Mouse (Mus musculus): Measurements from ENCODE around the gene Mgmt. TPM values are rescaled to one million over a fixed set of nuclear protein-coding genes. Genes with fewer than 3 reads are reported as not detected.

Mgmt gene
- polyA plus RNA-seq, 1 experiment = 4.3 TPM

DNA sequence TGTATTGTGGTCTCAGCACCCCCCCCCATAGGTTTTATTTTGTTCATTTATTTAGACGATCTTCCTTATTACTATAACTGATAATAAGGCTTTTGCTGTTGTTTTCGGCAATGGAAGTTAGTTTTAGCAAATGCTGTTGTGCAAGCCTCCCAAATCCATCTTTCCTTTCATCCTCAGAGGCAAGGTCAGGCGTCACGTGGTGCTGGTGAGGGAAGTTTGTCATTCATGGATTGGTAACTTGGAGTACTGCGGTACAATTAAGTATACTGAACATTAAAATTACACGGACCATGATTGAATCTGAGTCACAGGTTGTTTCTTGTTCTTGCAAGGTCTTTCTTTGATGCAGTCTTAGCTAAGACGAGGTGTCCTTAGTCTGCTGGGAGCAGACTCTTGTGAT is 77.9 kb downstream of the Mgmt start:
- no peak overlapping the region for H3K27ac ChIP-seq (ENCODE audit: insufficient read depth, low read depth, low read length)
- TF ChIP-seq POLR2A (IDR thresholded peaks at IDR 0.05; ENCODE audit: borderline replicate concordance, low read depth, low read length) (no peak), CTCF (IDR thresholded peaks at IDR 0.05; ENCODE audit: low read depth, low read length) (no peak)
- peaks cover 12% of the 10 kb centered on the region for H3K4me1 ChIP-seq (ENCODE audit: control insufficient read depth, insufficient read depth, low read length)
- H3K4me3 ChIP-seq (ENCODE audit: insufficient read depth, low read length) = no peak overlapping the region

DNA sequence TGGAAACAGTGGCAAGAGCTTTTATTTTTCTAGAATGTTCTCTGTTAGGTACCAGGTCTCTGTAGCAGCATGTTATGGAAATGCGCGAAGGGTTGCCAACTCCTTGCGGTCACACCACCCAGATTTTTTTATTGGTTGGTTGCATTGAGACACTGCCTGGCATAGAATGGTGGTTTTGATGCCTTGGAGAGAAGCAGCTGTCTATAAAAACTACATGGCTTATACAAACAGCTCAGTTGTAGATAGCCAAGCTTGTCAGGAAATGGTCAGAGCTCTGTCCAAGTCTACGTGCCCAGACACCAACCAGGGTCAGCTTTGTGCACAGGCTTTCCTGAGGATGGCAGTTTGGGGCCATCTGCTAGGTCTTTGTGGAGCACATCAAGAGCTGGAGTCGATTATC is 80.6 kb downstream of the Mgmt start:
- no peak for TF ChIP-seq POLR2A (IDR thresholded peaks at IDR 0.05; ENCODE audit: borderline replicate concordance, low read depth, low read length)
- Histone ChIP-seq H3K4me3 (ENCODE audit: insufficient read depth, low read length) (no peak overlapping the region), H3K27ac (ENCODE audit: insufficient read depth, low read depth, low read length) (no peak overlapping the region), H3K4me1 (ENCODE audit: control insufficient read depth, insufficient read depth, low read length) (peaks cover 29% of the 10 kb centered on the region)

GRCm38 (mm10) chr7:136997456-136997855 is 103.0 kb downstream of the Mgmt start:
- Histone ChIP-seq H3K27ac (ENCODE audit: insufficient read depth, low read depth, low read length) (no peak overlapping the region), H3K4me1 (ENCODE audit: control insufficient read depth, insufficient read depth, low read length) (peaks cover 32% of the 10 kb centered on the region), H3K4me3 (ENCODE audit: insufficient read depth, low read length) (no peak overlapping the region)
- TF ChIP-seq CTCF (IDR thresholded peaks at IDR 0.05; ENCODE audit: low read depth, low read length) (no peak), POLR2A (IDR thresholded peaks at IDR 0.05; ENCODE audit: borderline replicate concordance, low read depth, low read length) (no peak)

DNA sequence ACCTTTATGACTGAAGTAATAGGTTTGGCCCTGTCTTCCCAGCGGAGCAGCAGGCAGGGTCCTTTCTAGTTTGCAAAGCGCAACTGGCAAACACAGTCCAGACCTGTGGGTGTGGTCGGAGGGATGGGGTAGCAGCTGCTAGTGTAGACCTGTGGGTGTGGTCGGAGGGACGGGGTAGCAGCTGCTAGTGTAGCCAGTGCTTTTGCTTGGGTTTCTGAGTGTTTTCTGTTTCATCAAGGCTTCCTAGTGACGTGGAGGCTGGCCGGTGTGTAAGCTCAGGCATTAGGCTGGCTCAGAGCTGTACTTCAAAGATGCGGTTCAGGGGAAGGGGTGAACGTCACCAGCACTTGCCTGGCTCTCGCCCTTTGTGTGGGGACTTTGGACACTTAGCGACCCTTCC is 106.3 kb downstream of the Mgmt start:
- TF ChIP-seq CTCF (IDR thresholded peaks at IDR 0.05; ENCODE audit: low read depth, low read length) (no peak), POLR2A (IDR thresholded peaks at IDR 0.05; ENCODE audit: borderline replicate concordance, low read depth, low read length) (no peak)
- no peak overlapping the region for H3K27ac ChIP-seq (ENCODE audit: insufficient read depth, low read depth, low read length)
- no peak overlapping the region for H3K4me3 ChIP-seq (ENCODE audit: insufficient read depth, low read length)
- peaks cover 23% of the 10 kb centered on the region for H3K4me1 ChIP-seq (ENCODE audit: control insufficient read depth, insufficient read depth, low read length)

DNA sequence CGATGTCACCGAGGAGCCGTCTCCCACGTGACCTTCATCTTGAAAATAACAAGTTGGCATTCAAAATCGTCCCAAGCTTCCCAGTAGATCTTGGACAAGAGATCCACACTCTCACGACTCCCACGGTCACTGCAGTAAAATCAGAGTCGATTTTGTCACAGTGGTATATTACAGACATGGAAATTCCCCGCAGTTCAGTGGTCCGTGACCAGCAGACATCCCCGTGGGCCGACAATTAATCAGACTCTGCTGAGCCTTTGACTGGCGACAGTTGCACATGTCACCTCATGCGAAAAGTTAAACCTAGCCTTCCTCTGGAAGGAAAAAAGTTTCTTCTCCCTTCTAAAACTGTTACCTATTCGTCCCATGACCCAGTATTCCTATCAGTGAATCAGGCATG is 106.8 kb downstream of the Mgmt start:
- H3K27ac ChIP-seq (ENCODE audit: insufficient read depth, low read depth, low read length) = no peak overlapping the region
- TF ChIP-seq CTCF (IDR thresholded peaks at IDR 0.05; ENCODE audit: low read depth, low read length) (no peak), POLR2A (IDR thresholded peaks at IDR 0.05; ENCODE audit: borderline replicate concordance, low read depth, low read length) (no peak)
- H3K4me3 ChIP-seq (ENCODE audit: insufficient read depth, low read length) = no peak overlapping the region
- H3K4me1 ChIP-seq (ENCODE audit: control insufficient read depth, insufficient read depth, low read length) = peaks cover 20% of the 10 kb centered on the region

GRCm38 (mm10) chr7:137001783-137002182 is 107.4 kb downstream of the Mgmt start:
- H3K4me3 ChIP-seq (ENCODE audit: insufficient read depth, low read length) = no peak overlapping the region
- TF ChIP-seq POLR2A (IDR thresholded peaks at IDR 0.05; ENCODE audit: borderline replicate concordance, low read depth, low read length) (no peak), CTCF (IDR thresholded peaks at IDR 0.05; ENCODE audit: low read depth, low read length) (no peak)
- H3K4me1 ChIP-seq (ENCODE audit: control insufficient read depth, insufficient read depth, low read length) = peaks cover 20% of the 10 kb centered on the region
- H3K27ac ChIP-seq (ENCODE audit: insufficient read depth, low read depth, low read length) = no peak overlapping the region

DNA sequence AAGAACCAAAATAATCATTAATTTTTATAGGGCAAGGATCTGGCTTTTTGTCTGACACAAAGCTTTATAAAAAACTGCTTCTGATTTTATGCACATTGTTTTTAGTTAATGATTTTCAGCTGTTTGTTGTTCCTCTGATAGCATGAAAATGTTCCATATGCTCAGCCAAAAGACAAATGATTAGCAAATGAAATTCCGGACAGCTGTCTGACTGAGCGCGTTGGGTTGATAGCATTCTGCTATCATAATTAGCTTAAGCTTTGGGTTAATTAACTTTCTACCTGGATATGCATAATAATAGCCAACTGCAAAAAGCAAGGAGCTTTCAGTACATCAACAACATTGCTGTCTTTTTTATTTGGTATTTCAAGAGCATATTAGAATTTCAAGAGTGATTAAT is 108.0 kb downstream of the Mgmt start:
- H3K4me1 ChIP-seq (ENCODE audit: control insufficient read depth, insufficient read depth, low read length) = peaks cover 20% of the 10 kb centered on the region
- no peak overlapping the region for H3K4me3 ChIP-seq (ENCODE audit: insufficient read depth, low read length)
- no peak overlapping the region for H3K27ac ChIP-seq (ENCODE audit: insufficient read depth, low read depth, low read length)
- TF ChIP-seq POLR2A (IDR thresholded peaks at IDR 0.05; ENCODE audit: borderline replicate concordance, low read depth, low read length) (no peak), CTCF (IDR thresholded peaks at IDR 0.05; ENCODE audit: low read depth, low read length) (no peak)

- H3K4me3 ChIP-seq (ENCODE audit: insufficient read depth, low read length) = no peak overlapping the region
- TF ChIP-seq POLR2A (IDR thresholded peaks at IDR 0.05; ENCODE audit: borderline replicate concordance, low read depth, low read length) = no peak
- no peak for TF ChIP-seq CTCF (IDR thresholded peaks at IDR 0.05; ENCODE audit: low read depth, low read length)
- H3K4me1 ChIP-seq (ENCODE audit: control insufficient read depth, insufficient read depth, low read length) = peaks cover 9% of the 10 kb centered on the region
- H3K27ac ChIP-seq (ENCODE audit: insufficient read depth, low read depth, low read length) = no peak overlapping the region
Measured at GRCm38 (mm10) chr7:137005293-137005692, 110.9 kb downstream of the Mgmt start.

- no peak for TF ChIP-seq CTCF (IDR thresholded peaks at IDR 0.05; ENCODE audit: low read depth, low read length)
- no peak for TF ChIP-seq POLR2A (IDR thresholded peaks at IDR 0.05; ENCODE audit: borderline replicate concordance, low read depth, low read length)
- H3K4me1 ChIP-seq (ENCODE audit: control insufficient read depth, insufficient read depth, low read length) = no peaks in the 10 kb centered on the region
- H3K4me3 ChIP-seq (ENCODE audit: insufficient read depth, low read length) = no peak overlapping the region
- no peak overlapping the region for H3K27ac ChIP-seq (ENCODE audit: insufficient read depth, low read depth, low read length)
Measured at GRCm38 (mm10) chr7:137008321-137008720, 113.9 kb downstream of the Mgmt start.

DNA sequence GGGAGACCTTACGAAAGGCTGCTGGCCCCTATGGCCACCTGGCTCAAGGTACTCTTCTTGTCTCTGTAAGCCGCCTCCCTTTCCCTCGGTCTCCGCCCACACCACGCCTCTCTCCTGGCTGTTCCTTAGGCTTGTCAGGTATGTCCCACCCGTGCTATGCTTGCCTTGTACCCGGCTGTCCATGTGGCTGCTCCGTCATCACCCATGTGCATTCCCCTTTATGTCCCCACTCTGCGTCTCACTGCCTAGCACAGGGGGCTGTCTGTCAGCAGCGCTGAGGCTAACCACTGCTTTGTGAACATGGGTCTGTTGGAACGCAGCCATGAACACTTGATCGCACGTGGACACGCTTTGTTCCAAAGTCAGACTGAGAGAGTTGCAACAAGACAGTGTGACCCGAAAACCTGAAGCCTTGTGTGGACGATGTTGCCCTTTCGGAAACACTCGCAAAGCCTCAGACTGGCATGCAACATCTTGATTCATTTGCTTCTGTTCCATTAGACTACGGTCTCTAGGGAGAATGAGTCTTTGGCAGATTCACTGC is 115.4 kb downstream of the Mgmt start:
- no peak for TF ChIP-seq CTCF (IDR thresholded peaks at IDR 0.05; ENCODE audit: low read depth, low read length)
- TF ChIP-seq POLR2A (IDR thresholded peaks at IDR 0.05; ENCODE audit: borderline replicate concordance, low read depth, low read length) = no peak
- no peaks in the 10 kb centered on the region for H3K4me1 ChIP-seq (ENCODE audit: control insufficient read depth, insufficient read depth, low read length)
- no peak overlapping the region for H3K27ac ChIP-seq (ENCODE audit: insufficient read depth, low read depth, low read length)
- H3K4me3 ChIP-seq (ENCODE audit: insufficient read depth, low read length) = no peak overlapping the region

DNA sequence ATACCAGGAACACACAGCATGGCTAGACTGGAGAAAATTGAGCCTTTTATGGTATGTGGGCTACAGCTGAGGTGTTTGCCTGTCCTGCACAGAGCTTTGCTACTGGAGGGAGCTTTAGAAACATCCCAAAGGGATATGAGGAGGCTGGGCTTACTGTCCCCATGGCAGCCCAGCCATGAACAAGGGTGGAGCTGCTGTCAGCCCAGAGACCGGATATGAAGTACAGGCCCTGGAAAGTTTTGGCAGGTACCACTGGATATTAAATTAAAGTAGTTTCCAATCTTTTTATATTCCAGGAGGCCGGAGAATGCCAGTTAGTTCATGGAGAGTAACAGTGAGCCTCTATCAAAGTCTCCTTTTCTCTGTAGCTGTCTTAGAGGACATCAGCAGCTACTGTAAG is 116.0 kb downstream of the Mgmt start:
- H3K27ac ChIP-seq (ENCODE audit: insufficient read depth, low read depth, low read length) = no peak overlapping the region
- TF ChIP-seq POLR2A (IDR thresholded peaks at IDR 0.05; ENCODE audit: borderline replicate concordance, low read depth, low read length) (no peak), CTCF (IDR thresholded peaks at IDR 0.05; ENCODE audit: low read depth, low read length) (no peak)
- H3K4me1 ChIP-seq (ENCODE audit: control insufficient read depth, insufficient read depth, low read length) = no peaks in the 10 kb centered on the region
- H3K4me3 ChIP-seq (ENCODE audit: insufficient read depth, low read length) = no peak overlapping the region

Measured in bone marrow macrophage, adult 2 months (primary cell).